Mouse (Mus musculus): Measurements from ENCODE around the gene Glod4.
A peak's percentile ranks its signal among the peaks of the same experiment; 100 is the strongest.

The Glod4 gene

DNA sequence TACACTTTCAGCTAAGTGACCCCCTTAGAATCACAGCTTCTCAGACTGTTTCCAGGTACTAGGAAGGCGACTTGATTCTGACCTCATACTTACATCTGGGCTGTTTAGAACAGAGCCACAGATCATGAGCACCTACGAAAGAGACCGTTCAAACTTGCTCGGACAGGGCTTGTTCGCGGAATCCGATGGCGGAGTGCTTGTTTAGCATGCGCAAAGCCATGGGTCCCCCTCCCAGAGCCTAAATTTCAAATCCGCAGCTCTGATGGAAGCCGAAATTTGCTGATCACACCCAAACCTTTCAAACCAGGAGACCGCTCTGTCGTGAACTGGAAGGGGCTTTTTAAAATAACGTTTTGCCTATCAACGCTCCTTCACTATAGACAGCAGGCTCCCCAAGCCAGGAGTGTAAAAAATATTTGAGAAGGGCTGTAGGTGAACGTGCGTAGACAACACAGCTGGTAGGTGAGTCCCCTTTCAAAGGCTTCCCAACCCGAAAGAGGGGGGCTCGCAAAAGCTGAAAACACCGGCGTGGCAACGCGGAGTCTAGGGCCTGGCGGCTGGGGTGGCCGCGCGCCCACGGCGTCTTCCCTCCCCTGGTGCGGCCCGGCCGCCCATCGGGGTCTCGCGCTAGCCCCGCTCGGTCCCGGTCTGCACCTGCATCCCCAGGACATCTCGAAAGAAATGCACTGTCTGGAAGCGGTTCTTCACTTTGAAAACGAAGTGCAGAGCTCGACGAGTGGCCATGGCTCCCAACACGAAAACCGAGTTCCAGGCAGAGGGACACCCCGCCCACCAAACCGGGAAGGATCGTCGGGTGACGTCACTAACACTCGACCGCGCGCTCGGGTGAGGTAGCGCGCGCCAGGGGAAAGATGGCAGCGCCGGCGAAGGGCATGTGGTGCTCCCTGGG is at the start of gene Glod4, which contains the start of gene Mrm3:
Gene Glod4, minus strand, starts transcription at position 825 of the 910 bp plus-strand sequence.
Gene Mrm3, plus strand, starts transcription at position 815 of the 910 bp plus-strand sequence.
- peak; percentile 94 for DNase-seq (ENCODE audit: low read depth, low spot score)

DNA sequence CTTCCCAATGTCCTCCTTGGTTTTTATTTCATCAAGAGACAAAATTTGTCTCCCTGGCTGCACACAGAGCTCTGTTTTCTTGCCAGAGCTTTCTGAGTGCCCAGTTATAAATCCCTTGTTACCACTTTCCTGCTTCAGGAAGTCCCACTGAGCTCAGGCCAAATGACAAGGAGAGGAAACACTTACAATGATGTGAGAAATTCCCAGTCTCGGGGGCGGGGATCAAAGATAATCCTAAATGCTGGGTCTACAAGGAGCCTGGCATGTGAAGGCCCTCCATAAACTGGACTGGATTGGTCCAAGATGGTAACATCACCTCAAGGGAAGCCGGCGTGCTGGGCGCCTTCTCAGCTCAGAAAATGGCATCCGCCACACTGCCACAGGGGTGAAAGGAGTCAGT is 49.3 kb upstream of the Glod4 start:
- DNase-seq (ENCODE audit: low read depth, low spot score) = no peak

DNA sequence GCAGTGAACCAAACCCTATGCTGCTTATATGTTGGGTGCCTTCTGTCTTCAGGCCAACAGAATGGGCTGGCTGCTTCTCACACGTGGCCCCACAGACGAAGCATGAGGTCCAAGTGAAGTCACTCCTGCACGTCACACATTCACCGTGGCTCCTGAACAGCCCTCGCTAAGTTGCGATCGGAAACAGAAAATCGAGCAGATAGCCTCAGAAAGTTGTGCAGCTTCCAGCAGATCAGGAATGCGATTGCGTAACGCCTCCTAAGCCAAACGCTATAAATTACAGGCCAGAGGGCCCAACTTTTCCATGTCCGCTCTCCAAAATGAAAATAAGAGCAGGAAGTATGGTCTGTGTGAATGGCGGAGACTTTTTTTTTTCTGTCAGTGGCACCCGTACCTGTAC is 48.9 kb upstream of the Glod4 start:
- no peak for DNase-seq (ENCODE audit: low read depth, low spot score)

DNA sequence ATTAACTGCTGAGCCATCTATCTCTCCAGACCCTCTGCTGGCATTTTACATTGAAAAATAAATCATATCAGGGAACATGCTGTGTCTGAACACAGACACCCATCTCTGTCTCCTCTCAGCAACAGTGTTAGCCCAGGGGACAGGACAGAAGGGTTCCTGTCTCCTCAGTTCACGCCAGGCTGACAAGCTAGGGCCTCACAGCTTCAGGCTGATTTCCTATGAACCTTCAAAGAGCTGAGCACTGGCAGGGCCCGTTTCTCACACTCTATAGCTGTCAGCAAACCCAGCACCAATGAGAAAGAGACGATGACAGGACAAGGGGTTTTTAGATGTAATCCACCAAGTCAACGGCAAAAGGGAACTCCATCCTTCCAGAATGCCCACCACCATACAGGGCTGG is 48.4 kb upstream of the Glod4 start:
- DNase-seq (ENCODE audit: low read depth, low spot score) = no peak

DNA sequence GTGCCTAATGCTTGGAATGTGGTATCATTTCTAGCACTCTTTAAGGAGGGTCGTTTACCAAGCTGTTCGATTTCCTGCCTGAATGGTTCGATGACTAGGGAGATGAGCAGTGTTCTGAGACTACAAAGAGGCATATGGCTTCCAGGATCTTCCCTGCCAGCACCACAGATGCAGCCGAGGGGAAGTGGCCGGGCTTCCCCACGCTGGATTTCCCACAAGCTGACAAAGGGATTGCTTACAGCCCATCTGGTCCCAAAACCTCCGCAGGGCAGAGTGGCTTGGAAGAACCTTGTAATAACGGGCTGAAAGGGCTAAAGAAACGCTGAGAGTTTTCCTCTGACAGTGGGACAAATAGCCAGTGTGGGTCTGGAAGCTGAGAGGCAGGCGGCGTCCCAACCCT is 46.8 kb upstream of the Glod4 start:
- peak; percentile 71 for DNase-seq (ENCODE audit: low read depth, low spot score)

DNA sequence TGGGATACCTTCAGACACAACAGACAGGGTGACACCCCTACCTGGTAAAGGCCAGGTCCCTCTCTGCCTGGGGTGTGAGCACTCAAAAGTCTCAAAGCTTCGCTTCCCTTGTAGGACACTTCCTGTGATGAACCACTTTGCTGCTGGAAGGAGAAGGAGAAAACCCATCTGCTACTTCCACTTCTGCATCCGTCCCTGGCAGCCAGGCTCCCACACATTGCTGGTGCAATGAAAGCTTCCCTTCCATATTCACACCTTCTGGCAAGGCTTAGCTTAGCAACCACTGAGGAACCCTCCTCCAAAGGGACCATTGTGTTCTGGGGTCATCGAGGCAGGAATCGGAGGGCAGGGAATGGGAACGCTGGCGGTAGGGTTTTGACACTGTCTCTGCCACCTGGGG is 45.1 kb upstream of the Glod4 start:
- DNase-seq (ENCODE audit: low read depth, low spot score) = no peak

DNA sequence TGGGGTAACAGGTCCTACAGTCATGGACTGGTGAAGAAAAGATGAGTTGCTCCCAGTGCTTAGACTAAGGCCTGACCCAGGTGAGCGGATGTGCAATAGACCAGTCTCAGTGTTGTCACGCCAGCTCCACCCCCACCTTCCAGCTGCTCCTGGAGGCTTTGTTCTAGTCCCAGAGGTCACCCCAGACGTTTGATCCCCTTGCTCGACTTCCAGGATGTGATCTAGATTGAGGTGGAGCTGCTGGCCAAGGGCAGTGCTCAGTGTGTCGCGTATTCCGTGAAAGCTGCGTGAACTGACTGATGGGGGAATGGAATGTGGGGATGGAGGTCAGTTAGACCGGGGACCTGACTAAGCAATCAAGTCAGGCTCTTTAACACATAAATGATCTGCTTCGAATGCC is 43.8 kb upstream of the Glod4 start:
- no peak for DNase-seq (ENCODE audit: low read depth, low spot score)

DNA sequence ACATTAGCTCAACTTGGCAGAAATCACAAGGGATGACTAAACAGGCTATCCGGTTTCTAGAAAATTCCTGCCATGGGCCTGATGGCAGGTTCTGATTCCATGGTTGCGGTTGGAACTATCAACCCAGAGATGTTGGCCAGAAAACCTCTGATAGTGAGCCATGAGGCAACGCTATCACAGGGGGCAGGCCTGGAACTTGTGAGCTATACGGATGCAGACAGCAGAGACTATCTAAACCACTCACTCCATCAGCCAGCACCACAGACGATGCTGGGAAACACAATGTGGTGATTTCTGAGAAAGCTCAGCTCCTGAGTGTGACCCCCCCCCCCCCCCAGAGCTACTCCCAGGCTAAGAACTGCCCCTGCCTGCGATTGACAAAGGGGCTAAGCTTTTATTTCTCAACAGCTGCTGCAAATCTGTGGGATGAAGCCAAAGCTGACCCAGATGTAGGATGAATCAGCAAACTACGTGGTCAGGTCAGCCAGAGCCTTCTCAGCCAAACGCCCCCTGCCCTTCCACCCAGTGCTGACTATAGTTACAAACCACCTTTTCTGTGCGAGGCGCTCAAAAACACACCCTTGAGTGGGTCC is 43.1 kb upstream of the Glod4 start:
- DNase-seq (ENCODE audit: low read depth, low spot score) = no peak

DNA sequence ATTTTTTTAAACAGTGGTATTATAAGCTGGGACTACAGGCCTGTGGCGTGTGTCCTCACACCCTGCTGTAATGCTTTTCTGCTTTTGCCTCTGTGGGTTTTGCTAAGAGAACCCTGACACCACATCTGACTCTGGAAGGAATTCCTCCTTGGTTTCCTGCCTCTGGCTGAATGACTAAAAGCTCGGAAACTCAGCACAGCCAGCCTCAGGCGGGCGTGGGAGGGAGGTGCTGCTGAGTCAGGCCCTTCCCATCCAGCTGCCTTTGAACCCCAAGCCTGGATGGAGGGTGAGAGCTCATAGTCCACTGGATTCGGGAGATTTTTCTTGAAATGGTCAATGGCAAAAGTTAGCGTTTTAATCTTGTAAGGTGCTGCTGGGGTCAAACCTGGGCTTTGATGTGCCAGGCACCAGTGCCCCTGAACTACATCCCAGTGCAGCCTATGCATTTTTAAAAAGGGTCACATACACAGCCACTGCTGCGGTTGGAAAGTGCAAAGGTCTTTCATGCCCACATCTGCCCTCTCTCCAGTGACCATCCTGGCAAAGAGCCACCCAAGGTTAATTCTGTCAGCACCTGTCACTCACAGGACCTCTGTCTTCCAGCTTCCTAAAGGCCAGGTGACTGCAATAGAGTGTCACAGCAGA is 42.0 kb upstream of the Glod4 start:
- no peak for DNase-seq (ENCODE audit: low read depth, low spot score)

DNA sequence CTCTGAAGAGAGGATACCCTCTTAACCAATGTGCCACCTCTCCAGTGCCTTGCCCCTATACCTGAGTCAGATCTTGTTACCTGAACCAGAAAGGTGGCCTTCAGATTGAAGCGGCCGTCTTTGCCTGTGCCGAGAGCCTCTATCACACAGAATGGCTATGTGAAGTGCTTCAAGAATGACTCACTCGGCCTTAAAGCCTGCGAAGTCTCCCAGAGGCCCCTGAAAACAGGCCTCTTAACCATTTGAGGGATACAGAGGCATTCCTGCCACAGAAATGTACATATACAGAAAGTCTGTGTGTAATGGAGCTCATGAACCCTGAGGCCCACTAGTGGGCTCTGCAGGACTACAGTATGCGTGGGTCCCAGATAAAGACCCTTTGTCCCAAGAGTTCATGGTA is 40.3 kb upstream of the Glod4 start:
- DNase-seq (ENCODE audit: low read depth, low spot score) = no peak

DNA sequence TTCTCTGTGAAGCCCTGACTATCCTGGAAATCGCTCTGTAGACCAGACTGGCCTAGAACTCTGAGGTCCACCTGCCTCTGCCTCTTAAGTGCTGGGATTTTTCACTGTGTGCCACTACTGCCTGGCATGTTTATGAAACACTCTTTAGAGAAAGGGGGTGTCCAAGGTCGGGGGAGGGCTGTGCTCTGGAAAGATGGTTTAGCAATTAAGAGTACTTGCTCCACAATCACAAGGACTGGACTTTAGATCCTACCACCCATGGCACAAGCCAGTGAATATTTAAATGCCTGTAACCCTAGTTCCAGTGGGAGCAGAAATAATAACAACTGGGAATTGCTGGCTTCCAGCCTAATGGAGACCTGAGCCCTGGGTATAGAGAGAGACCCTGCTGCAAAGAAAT is 36.4 kb upstream of the Glod4 start:
- no peak for DNase-seq (ENCODE audit: low read depth, low spot score)

DNA sequence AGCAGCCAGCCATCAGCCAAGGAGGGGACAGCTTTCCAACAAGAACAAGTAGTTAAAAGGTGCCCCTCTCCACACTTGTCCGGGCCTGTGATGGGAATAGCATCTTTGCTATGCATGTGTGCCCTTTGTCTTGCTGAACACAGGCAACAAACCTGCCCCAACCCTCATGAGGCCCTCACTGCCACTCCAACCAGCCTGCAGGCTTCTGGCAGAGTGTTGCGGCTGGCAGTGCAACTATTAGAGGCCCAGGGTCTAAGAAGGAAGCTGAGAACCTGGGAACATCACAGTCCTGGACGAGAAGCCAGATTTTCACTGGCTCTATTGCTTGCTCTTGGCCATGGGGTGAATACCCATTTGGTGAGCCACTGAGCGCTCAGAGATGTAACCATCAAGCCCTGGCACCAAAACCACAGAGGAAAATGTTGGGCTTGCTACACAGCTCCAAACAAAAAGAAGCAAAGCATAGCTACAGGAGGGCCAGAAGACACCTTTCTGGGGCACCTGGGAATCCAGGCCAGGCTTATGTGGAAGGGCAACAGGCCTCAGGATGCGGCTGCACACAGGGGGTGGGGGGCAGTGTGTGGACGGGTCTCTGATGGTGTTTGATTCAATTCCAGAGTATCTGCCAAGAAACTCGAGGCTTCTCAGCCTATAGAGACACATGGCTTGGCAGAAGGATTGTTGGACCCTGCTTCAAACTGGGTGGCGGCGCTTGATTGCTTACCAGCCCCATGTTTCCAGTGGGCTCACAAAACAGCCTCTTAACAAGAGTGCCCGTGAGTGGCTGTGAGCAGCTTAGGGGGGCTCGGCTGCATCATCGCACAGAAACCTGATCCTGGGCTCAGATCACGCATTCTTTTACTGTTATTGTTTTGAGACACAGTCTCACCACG is 35.7 kb upstream of the Glod4 start:
- DNase-seq (ENCODE audit: low read depth, low spot score) = no peak

DNA sequence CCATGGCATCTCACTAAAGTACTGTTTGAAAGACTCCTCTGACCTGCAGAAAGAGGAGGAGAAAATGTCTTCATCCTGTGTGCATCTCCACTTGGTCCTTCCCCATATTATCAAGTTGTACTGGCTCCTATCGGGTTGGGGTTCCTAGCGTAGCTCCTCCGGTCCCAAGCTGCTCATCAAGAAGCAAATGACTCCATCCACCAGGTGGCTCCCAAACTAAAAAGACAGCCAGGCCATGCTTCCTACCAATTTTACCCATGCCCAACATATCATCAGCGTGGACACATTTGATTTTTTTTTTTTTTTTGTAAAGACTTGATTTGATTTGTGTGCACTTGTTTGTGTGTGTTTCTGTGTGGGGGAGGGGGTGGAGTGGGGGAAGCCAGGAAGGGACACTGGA is 28.9 kb upstream of the Glod4 start:
- no peak for DNase-seq (ENCODE audit: low read depth, low spot score)

DNA sequence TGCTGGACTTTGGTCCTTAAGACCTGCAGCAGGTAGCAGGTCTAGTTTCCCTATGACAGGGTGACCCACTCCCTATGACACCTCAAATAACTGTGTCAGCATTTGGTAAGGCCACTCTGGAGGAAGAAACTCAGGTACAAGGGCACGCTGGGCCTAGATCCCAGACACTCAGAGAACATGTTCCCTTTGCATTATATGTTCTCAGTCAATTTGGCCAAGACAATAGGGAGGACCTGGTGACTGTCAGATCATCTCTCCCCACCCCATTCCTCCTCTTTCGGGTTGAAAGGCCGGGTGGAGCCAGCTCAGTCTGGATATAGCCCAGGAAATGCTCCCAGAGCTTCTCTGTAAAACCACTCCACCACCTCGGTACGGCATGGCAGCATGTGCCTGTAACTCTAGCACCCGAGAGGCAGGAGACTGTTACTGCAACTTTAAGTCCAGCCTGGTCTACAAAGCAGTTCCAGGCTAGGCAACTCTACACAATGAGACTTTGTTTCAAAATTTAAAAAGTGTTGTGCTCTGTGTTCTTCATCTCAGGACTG is 25.1 kb upstream of the Glod4 start:
- no peak for DNase-seq (ENCODE audit: low read depth, low spot score)

DNA sequence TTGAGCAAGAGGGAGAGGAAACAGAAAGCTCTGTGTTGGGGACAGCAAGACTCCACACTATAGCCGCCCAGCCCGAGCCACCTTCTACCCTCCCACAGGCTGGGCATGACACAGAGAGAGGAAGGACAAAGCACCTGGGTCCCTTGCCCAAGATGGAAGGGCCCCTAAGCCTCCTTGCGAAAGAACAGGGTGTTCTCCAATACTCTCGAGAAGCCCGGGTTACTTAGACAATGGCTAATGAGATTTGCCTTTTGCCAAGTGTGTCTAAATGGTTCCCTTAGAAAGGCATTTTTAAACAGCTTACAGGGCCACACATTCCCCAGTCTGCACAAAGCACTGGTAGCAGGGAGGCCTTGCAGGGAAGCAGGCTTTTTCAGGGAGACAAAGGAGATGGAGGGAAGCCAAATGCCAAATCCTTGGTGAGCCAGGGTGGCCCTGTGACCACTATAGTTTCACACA is 24.5 kb upstream of the Glod4 start:
- no peak for DNase-seq (ENCODE audit: low read depth, low spot score)

DNA sequence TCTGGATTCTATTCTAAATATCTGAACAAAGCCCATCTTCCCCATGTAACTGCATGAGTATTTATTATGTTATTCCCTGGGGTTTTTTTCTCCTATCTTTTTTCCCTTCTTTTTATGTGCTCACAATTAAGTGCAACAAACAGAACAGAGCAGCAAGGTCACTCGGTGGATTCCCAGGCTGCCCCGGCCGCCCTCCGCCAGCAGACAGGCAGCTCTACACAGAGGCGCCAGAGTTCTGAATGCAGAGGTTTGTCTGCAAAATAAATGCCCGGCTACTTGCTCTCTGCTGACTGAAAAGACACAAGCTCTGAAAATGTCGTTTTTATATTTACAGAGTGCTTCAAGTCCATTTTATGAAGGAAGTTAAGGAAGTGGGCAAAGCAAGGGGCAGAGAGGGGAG is 24.0 kb upstream of the Glod4 start:
- DNase-seq (ENCODE audit: low read depth, low spot score) = no peak

DNA sequence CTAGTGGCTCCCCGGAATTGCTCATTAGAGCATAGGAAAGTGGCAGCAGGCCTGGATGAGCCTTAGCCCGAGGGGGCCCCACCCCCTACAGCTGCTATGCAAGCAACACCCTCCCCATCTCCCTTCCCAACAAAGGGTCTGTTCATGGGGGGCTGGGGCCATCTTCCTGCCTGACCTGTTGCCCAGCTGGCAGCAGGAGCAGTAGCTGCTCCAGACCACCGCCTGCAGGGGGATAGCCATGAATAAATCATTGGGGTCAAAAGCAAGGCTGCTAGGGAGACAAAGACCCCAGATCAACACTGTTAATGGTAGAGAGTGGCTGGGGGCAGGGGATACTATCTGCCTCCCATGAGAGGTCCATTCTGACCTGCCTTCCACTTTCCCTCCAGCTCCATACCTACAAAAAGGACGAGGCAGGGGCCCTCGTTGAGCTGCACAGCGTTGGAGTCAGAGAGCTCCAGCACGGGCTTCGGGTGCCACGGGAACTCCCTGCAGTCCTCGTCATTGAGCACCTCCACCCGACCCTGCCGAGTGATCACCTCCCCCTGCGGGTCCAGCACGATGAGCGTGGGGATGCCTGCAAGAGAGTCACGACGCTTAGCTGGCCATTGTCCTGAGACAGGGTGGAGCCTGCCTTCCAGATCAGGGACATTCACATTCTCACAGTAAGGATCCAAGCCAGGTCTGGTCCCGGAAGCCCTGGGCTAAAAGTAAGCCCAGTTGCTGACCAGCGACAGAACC is 19.3 kb upstream of the Glod4 start:
- peak; percentile 78 for DNase-seq (ENCODE audit: low read depth, low spot score)

DNA sequence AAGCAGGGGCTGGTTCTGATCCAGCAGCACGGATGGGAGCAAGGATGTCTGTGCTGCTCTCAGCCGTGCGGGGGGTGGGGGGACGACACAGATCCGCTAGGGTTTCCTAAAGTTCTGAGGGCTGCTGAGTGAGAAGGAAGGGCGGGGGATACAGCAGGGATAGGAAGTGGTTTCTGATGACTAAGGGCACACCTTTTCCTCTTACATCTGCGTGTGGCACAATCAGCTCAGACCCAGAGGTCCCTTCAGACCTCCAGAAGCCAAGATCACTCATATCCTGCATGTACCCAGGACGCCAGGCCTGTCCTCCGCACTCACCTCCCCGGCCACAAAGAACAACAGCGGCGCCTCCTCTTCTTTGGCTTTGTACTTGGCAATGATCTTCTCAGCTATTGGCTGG is 17.7 kb upstream of the Glod4 start:
- no peak for DNase-seq (ENCODE audit: low read depth, low spot score)

DNA sequence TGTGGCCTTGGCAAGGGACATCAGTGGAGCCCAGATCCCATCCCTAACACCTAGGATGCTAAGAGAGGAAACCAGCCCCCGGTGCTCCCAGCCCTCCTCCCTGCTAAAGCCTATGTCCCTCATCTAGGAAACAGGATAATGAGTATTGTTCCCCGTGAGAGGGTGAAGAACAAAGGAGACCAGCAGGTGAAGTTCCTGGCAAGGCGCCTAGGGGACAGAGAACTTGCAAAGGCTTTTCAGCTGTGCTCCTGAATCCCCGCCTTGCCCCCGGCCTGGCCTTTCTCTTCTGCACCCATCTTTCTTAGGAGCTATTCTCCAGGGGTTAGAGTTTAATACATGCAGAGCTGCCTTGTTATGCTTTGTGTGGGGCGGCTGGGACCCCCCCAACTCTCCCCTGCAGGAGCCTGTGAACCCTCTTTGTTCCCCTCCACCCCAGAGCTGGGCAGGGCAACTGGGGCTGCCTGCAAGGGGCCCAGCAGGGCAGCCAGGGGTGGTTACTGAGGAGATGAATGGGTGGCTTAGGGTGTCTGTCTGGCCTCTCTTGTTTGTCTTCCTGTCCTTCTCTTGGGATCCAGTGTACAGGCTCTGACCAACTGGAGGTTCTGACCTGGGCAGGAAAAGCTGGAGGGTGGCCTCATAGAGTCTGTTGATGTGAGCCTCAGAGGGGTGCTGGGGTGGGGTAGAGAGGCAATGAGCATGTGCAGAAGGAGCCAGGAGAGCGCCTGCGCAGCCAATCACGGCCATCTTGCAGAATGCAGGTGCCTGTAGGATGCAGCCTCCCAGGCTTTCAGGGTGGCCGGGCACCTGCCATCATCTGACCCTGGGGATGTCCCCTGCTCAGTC is 16.9 kb upstream of the Glod4 start:
- no peak for DNase-seq (ENCODE audit: low read depth, low spot score)

DNA sequence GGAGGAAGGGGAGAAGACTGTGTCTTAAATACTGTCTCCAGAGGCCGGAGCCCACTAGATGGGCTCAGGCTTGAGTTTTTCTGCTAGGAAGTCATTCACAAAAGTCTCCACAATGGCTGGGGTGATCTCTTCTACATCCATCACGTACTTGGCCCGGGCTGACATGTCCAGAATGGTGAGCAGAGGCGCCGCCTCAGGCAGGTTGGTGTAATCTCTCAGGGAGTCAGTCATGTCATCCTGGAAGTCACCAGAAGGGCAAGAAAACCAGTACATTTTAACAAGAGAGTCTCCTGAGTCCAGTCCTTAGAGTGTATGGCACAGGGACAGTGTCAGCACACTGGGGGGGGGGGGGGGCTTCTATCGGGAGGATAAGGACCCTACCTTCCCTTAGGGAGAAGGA is 15.0 kb upstream of the Glod4 start:
- DNase-seq (ENCODE audit: low read depth, low spot score) = no peak

Data from mesoderm, embryonic 11.5 days (tissue).